Mouse (Mus musculus) ES-Bruce4 (cell line): Measurements from ENCODE around the gene Sat2.

Source experiments
- CTCF ChIP-seq: IDR thresholded peaks from one replicate; pipeline ENCODE4 v1.8.1; 2011; ENCODE audit warnings: low read depth, low read length
- EP300 ChIP-seq: IDR thresholded peaks from 2 replicates; pipeline ENCODE4 v1.6.1; 2011; ENCODE audit warnings: low read depth, low read length; ENCODE audit not compliant: insufficient read depth
- POLR2A ChIP-seq: IDR thresholded peaks from one replicate; pipeline ENCODE4 v1.8.1; 2011; ENCODE audit warnings: low read length; ENCODE audit not compliant: insufficient read depth

GRCm38 (mm10) chr11:69670786-69671725, 49.2 kb downstream of the Sat2 start:
- TF ChIP-seq POLR2A, result no peak
- no peak for TF ChIP-seq CTCF
- TF ChIP-seq EP300, result no peak
